Mouse (Mus musculus) stomach, embryonic 14.5 days (tissue): ENCODE measurements around the gene Zfp60. TPM values are rescaled to one million over a fixed set of nuclear protein-coding genes. Genes with fewer than 3 reads are reported as not detected.

Experiments used
- ATAC-seq: fragments of 200-750 bp; cut with Nextera tagmentation; 2 replicates; pipeline ENCODE4 v1.8.0; 2017; ENCODE audit warnings: low read depth, moderate TSS enrichment; ENCODE audit not compliant: insufficient number of reproducible peaks, insufficient read depth, low FRiP score
- H3K27ac ChIP-seq: fragments of 300-500 bp; sonication (generic); 2 replicates; pipeline ENCODE4 v1.5.1; 2014; ENCODE audit warnings: mild to moderate bottlenecking, low read length, moderate library complexity, mixed read lengths
- H3K27me3 ChIP-seq: fragments of 300-500 bp; sonication (generic); 2 replicates; pipeline ENCODE4 v1.6.1; 2014; ENCODE audit warnings: low read length, control low read depth, mixed read lengths; ENCODE audit not compliant: control insufficient read depth, insufficient read depth
- H3K36me3 ChIP-seq: fragments of 300-500 bp; sonication (generic); 2 replicates; pipeline ENCODE4 v1.6.1; 2014; ENCODE audit warnings: mild to moderate bottlenecking, control low read depth, low read length, moderate library complexity, mixed read lengths; ENCODE audit not compliant: control insufficient read depth, insufficient read depth
- H3K4me1 ChIP-seq: fragments of 300-500 bp; sonication (generic); 2 replicates; pipeline ENCODE4 v1.6.1; 2014; ENCODE audit warnings: low read length, control low read depth, mixed read lengths; ENCODE audit not compliant: control insufficient read depth, insufficient read depth
- H3K4me2 ChIP-seq: fragments of 300-500 bp; sonication (generic); replicated peaks from 2 replicates; pipeline ENCODE4 v1.6.1; 2014; ENCODE audit warnings: low read depth, low read length, control low read depth
- H3K4me3 ChIP-seq: fragments of 300-500 bp; sonication (generic); 2 replicates; pipeline ENCODE4 v1.5.1; 2014; ENCODE audit warnings: low read depth, low read length, control low read depth
- H3K9ac ChIP-seq: fragments of 300-500 bp; sonication (generic); replicated peaks from 2 replicates; pipeline ENCODE4 v1.6.1; 2014; ENCODE audit warnings: low read depth, mild to moderate bottlenecking, control low read depth, low read length, moderate library complexity, mixed read lengths
- H3K9me3 ChIP-seq: fragments of 300-500 bp; sonication (generic); 2 replicates; pipeline ENCODE4 v1.6.1; 2016; ENCODE audit warnings: low read depth, low read length, control low read depth; ENCODE audit not compliant: control insufficient read depth
- WGBS: fragments of 180-500 bp; shearing (Covaris S2); extraction: QIAGEN DNeasy Blood & Tissue Kit; methylation state at CpG from one replicate; pipeline ENCODE4 v1.1.7; 2014; 5-methylcytosine and 5-hydroxymethylcytosine counted together
- polyA plus RNA-seq: library from polyadenylated mRNA; unstranded; fragments of >200 nt; fragmentation: Nextera tagmentation; extraction: Ambion mirVana; gene quantifications from 2 replicates; pipeline ENCODE4 v1.2.1, GENCODE M21; 2014

Gene Zfp60
- 36.9 and 37.2 TPM in 2 replicates for polyA plus RNA-seq

- peak; percentile 94 for ATAC-seq
- peaks cover 5% of the 10 kb centered on the region; the same call in 1 of the 2 replicates for H3K4me1 ChIP-seq
- no peaks in the 10 kb centered on the region for H3K36me3 ChIP-seq
- H3K4me3 ChIP-seq, result peak within 1 kb of the TSS; percentile 70
- peak within 1 kb of the TSS; percentile 74 for H3K9ac ChIP-seq
- H3K27me3 ChIP-seq, result no peaks in the 10 kb centered on the region
- under 1% methylated on average over 35 of the region's 35 CpGs for WGBS
- peak within 1 kb of the TSS; percentile 85 for H3K27ac ChIP-seq
- H3K4me2 ChIP-seq, result peak within 1 kb of the TSS; percentile 56
- H3K9me3 ChIP-seq, result no peaks in the 10 kb centered on the region
Measured at GRCm38 (mm10) chr7:27731281-27731883, at the start of gene Zfp60. Gene Zfp60, plus strand, starts transcription at chr7:27731389.

GRCm38 (mm10) chr7:27683218-27683617 lies 48.0 kb upstream of the Zfp60 start:
- no peak overlapping the region for H3K4me3 ChIP-seq
- no peak for ATAC-seq
- H3K9me3 ChIP-seq, result no peaks in the 10 kb centered on the region
- H3K36me3 ChIP-seq, result no peaks in the 10 kb centered on the region
- no peak overlapping the region for H3K27ac ChIP-seq
- no peaks in the 10 kb centered on the region for H3K27me3 ChIP-seq
- H3K4me2 ChIP-seq, result no peak overlapping the region
- no peaks in the 10 kb centered on the region; the same call in 1 of the 2 replicates for H3K4me1 ChIP-seq
- no peak overlapping the region for H3K9ac ChIP-seq
- WGBS, result 56% methylated on average over 2 of the region's 2 CpGs

- ATAC-seq, result no peak
- Histone ChIP-seq H3K27ac (no peak overlapping the region), H3K36me3 (no peaks in the 10 kb centered on the region), H3K4me2 (no peak overlapping the region), H3K9me3 (no peaks in the 10 kb centered on the region), H3K4me1 (no peaks in the 10 kb centered on the region; the same call in 1 of the 2 replicates), H3K4me3 (no peak overlapping the region), H3K9ac (no peak overlapping the region), H3K27me3 (no peaks in the 10 kb centered on the region)
- 36% methylated on average over 5 of the region's 5 CpGs for WGBS
Measured at GRCm38 (mm10) chr7:27685220-27685619, 46.0 kb upstream of the Zfp60 start.

DNA sequence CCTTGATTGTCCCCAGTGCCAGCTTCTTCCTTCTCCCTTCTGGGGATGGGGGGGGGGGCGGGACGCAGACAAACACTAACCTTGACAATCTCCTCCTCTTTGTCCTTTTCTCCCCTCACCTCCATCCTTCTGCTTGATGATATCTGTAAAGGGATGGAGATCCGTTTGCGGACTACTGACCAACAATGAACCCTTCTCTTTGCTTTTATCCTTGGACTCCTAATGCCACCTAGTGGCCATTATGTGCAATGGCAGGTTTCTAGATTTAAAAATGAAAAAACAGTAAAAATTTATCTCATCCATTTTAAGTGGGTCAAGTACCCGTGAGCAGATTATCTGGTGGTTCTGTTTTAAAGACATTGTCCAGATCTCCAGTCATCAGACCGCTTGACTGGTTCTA lies 45.5 kb upstream of the Zfp60 start:
- no peak overlapping the region for H3K4me2 ChIP-seq
- H3K36me3 ChIP-seq, result no peaks in the 10 kb centered on the region
- no peaks in the 10 kb centered on the region; the same call in 1 of the 2 replicates for H3K4me1 ChIP-seq
- no peak overlapping the region for H3K9ac ChIP-seq
- no peaks in the 10 kb centered on the region for H3K9me3 ChIP-seq
- WGBS, result 2% methylated on average over 6 of the region's 6 CpGs
- no peak for ATAC-seq
- H3K27me3 ChIP-seq, result no peaks in the 10 kb centered on the region
- no peak overlapping the region for H3K4me3 ChIP-seq
- no peak overlapping the region for H3K27ac ChIP-seq

DNA sequence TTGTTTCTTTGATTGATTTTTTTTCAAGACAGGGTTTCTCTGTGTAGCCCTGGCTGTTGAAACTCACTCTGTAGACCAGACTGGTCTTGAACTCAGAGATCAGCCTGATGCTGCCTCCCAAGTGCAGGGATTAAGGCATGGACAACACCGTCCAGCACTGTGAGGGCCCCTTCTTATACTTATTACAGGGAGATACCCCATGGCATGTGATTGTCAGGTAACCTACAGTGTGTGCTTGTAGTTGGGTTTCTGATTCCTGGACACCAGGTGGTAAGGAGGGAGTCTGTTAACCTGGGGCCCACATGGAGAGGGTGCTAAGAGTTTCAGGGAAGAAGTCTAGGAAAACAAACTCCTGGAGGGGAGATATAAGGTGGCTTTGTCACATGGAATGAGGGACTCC lies 44.1 kb upstream of the Zfp60 start:
- Histone ChIP-seq H3K9me3 (no peaks in the 10 kb centered on the region), H3K4me1 (no peaks in the 10 kb centered on the region; the same call in 1 of the 2 replicates), H3K36me3 (no peaks in the 10 kb centered on the region), H3K4me3 (no peak overlapping the region), H3K27ac (no peak overlapping the region), H3K27me3 (no peaks in the 10 kb centered on the region), H3K4me2 (no peak overlapping the region), H3K9ac (no peak overlapping the region)
- 77% methylated on average over 1 of the region's 1 CpGs for WGBS
- ATAC-seq, result no peak

DNA sequence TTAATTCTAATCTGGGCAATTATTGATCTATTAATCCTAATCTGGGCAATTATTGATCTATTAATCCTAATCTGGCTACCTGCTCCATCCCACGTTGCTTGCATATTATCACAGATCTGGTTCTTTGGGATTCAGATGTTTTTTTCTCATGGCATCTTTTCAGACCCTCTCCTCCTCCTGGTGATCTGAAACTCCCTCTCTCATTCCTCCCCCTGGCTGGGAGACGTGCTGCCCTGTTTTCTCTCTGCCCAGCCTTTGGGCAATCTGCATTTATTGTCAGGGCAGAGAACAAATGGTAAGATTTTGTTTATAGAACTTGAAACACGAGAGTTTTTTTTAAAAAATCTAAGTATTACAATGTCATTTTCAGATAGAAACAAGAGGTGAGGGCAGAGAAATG lies 43.4 kb upstream of the Zfp60 start:
- Histone ChIP-seq H3K27ac (no peak overlapping the region), H3K27me3 (no peaks in the 10 kb centered on the region), H3K9me3 (no peaks in the 10 kb centered on the region), H3K9ac (no peak overlapping the region), H3K4me1 (no peaks in the 10 kb centered on the region; the same call in 1 of the 2 replicates), H3K4me3 (no peak overlapping the region), H3K4me2 (peak overlapping the region; percentile 69; the same call in 1 of the 2 replicates), H3K36me3 (no peaks in the 10 kb centered on the region)
- ATAC-seq, result no peak
- WGBS, result 57% methylated on average over 3 of the region's 3 CpGs

- peak overlapping the region; percentile 48 for H3K4me3 ChIP-seq
- peak overlapping the region; percentile 82 for H3K27ac ChIP-seq
- no peaks in the 10 kb centered on the region for H3K36me3 ChIP-seq
- H3K4me1 ChIP-seq, result no peaks in the 10 kb centered on the region; the same call in 1 of the 2 replicates
- H3K27me3 ChIP-seq, result no peaks in the 10 kb centered on the region
- ATAC-seq, result no peak
- peak overlapping the region; percentile 69 for H3K4me2 ChIP-seq
- peak overlapping the region; percentile 48 for H3K9ac ChIP-seq
- 32% methylated on average over 14 of the region's 14 CpGs for WGBS
- H3K9me3 ChIP-seq, result no peaks in the 10 kb centered on the region
Measured at GRCm38 (mm10) chr7:27688246-27688788, 42.9 kb upstream of the Zfp60 start.

GRCm38 (mm10) chr7:27688815-27689612 lies 42.2 kb upstream of the Zfp60 start, which contains the start of gene Zfp607b:
Gene Zfp607b, plus strand, starts transcription at chr7:27689340.
- no peaks in the 10 kb centered on the region for H3K9me3 ChIP-seq
- no peaks in the 10 kb centered on the region for H3K36me3 ChIP-seq
- peak within 1 kb of the TSS; percentile 48 for H3K4me3 ChIP-seq
- H3K27ac ChIP-seq, result peak within 1 kb of the TSS; percentile 82
- peak within 1 kb of the TSS; percentile 48 for H3K9ac ChIP-seq
- H3K4me1 ChIP-seq, result no peaks in the 10 kb centered on the region; the same call in 1 of the 2 replicates
- peak; percentile 99 for ATAC-seq
- H3K4me2 ChIP-seq, result peak within 1 kb of the TSS; percentile 69
- 1% methylated on average over 19 of the region's 19 CpGs for WGBS
- no peaks in the 10 kb centered on the region for H3K27me3 ChIP-seq
